Mouse (Mus musculus): ENCODE results near the gene Palm2. TPM values are rescaled to one million over a fixed set of nuclear protein-coding genes. Genes with fewer than 3 reads are reported as not detected.

The Palm2 gene
- total RNA-seq, 1 experiment from 2014 or later, result 36.0 TPM

DNA sequence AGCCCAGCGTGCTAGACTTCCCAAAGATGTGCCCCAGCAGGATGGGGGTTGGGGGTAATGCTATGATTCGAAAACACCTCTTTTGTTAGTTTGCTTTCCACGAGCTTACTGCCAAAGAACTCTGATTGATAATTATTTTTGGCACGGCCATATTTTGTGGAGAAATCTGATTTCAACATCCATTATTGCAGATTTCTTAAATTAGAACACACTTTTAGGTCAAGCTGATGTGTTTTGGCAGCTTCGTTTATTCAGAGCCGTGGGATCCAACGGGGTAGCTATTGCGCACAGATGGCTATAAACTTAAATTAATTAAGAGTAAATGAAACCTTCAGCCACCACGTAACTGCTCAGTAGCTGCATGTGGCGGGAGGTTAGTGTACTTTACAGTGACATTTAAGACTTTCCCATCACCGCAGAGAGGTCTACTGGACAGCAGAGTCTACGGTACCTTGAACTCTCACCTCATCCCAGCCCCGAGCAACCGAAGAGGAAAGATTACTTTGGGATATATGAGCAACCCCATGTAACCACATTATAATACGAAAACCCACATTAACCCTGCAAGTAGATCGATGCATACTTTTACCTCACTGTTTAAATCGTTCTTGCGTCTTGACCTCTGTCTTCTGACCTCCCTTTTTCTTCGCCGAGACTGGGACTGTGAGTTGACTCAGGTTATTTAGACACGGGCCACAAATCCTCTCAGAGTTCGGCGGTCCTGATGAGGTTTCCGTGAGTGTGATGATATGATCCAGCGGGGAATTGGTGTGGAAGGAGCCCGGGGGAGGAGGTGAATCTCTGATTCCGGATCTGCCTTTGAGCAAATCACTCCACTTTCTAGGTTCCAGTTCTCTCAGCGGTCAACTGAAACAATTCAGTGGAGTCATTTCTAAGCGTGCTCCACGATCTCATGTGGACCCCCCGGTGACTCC is 80.2 kb downstream of the Palm2 start:
- DNase-seq, result no peak

DNA sequence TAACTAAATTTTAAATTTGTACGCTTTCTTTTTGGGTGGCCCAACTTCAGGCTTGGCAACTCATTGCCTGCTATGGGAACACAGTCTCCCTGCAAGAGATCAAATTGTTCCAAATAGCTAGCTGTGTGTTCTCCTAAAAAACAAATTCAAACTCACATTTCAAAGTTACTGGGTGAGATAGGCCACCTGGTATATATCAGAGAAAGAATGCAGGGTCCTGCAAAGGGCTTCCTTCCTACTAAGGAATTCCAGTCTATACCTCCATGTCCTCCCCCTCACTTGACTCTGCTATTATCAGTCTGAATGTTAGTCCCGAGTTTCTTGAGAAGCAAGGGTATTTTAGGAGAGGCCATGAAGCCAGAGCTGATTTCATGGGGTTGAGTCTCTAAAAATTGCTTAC is 81.3 kb downstream of the Palm2 start:
- no peak for DNase-seq

DNA sequence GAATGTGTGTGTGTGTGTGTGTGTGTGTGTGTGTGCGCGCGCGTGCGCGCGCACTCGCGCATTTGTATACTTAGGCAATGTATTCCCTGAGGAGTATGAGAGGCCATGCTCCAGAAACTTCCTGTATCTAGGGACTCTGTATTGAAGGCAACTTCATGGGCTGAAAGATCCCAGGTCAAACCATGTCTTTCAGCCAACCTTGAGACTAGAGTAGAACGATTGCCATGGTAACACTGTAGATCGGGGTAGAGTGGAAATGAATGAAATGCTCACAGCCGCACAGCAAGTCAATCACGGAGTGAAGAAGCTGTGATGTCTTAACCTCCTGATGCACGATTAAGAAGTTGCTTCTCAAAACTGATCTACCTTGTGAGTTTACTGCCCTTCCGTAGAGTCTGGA is 89.4 kb downstream of the Palm2 start:
- DNase-seq, result no peak

DNA sequence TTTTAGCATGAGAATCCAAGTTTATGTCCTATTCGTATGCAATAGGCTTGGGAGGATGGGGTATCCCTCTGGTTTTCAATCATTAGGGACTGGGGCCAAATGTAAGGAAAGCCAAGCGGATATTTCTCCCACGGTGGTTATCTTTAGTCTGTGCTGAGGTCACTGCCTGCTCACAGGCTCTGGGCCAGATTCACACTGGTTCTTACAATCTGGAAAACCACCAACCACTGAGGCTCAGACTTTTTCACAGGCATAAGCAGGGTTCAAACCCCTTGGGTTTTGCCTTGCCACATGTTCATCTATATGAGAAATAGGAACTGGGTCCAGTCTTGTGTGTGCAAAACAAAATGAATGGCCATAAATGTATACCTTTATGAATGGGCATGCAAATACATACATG is 90.4 kb downstream of the Palm2 start:
- no peak for DNase-seq

DNA sequence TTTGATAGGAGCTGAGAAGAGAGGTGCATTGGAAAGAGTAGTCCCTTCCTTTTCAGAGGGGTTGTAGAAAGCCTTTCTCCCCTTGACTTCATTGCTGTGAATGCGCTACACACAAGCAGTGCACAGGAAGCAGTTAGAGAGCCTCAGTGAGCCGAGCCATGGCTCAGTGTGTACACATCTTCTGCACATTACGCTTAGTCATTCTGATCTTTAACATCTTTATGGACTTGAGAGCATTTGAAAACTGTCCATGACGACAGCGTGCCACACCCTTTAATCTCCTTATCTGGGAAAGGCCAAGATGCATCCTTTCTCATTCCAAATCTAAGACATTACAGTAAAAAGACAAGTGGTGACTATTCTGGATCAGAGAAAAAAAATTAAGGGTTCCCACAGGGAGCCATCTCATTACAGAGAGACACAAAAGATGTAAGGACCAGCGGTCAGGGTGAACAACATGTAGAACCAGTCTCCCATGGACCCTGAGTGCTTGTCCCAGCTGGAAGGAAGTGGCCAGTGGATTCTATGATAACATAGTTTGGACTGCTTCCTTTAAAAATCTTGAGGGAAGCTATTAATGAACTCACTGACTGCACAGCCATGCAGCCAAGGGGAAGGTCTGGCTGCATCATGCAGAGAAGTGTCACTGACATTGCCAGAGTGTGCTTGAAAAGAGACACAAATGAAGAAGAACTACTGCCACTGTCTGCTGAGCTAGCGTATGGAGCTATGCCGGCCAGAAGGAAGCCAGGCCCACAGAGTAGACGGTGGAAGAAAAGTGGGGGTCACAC is 91.4 kb downstream of the Palm2 start:
- no peak for DNase-seq

DNA sequence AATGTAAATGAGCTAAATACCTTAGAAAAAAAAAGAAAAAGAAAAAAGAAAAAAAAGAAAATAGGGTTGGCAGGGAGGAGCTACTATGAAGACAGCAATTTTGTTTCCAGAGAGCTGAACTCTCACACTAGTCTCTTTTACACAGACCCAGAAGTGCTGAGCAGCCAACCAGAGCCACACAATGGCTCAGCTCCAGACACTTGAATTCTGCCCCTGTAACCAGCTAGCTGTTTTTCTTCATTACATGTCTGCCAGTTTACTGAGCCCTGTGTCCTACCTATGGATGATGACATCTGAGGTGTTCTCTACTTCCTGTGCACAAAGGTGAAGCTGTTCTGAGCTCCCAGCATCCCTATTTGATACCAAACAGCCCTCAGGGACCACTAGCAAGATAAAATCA is 94.2 kb downstream of the Palm2 start:
- DNase-seq, result no peak

DNA sequence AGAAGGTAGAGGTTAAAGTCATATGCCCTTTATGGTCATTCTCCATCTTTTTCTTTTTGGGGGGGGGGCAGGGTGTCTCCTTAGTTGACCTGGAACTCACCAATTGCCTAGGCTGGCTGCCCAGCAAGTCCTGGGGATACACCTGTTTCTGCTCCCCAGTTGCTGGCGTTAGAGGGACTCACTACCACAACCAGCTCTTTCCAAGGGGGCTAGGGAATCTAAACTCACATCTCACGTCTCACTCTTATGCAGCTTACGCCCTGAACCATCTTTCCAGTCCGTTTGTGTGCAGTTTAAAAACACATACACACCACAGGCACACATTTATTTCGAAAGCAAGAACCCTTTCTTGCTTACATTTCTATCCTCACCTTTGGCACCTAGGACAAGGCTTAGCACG is 99.6 kb downstream of the Palm2 start:
- DNase-seq, result no peak

DNA sequence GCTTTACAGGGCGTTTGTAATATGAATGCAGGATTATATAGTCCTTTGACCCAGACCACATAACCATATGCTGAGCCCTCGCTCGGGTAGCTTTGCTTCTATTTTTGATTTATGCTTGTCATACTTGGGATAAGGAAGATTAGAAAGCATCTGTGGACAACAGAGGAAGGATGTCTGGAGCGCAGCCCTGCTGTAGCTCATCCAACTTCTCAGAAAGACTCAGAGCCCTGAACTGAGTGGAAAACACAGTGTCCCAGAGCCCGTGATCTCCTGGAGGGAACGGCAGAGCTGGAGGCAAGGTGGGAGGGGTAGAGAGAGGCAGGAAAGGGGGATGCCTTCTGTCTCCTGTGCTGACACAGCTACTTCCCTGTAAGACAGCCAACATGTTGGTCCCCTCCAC is 100.2 kb downstream of the Palm2 start:
- DNase-seq, result no peak

DNA sequence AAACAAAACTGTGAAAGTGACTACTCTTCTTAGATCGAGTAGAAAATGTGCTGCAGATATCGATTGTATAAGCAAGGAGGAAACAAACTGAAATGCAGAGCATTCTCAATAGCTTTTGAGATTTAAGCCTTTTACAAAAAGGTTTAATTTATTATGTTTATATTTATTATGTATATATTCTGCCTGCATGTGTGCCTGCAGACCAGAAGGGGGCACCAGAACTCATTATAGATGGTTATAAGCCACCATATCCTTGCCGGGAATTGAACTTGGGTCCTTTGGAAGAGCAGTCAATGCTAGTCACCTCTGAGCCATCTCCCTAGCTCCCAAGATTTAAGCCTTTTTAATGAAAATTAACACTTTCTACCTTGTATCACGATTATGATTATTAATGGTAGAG is 101.0 kb downstream of the Palm2 start:
- no peak for DNase-seq

DNA sequence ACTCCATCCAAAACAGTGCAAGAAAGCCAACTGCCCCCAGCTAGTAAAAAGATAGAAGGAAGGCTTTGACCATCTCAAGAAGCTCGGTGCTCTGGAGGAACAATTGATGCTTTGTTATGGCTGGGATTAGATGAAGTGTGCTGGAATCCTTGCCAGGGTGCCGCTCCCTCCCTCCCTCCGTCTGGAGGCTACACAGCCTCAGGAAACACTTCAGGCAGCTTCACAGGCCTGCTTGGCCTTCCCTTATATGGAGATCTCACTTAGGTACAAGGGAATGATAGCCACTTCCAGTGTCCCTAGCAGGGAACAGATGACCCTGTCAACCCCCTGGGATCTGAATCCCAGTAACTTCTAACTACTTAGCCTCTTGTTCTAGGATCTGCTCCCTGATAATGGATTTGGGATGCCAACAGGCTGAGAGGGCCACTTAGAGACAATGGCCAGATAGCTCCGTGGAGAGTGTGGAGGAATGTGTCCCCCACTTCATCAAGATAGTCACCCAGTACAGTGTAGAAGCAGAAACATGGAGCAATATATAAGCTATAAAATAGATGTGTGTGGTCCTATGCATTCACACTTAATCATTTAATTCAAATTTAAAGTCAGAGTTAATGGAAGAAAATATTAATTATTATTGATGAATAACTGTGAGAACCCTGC is 104.1 kb downstream of the Palm2 start:
- no peak for DNase-seq

DNA sequence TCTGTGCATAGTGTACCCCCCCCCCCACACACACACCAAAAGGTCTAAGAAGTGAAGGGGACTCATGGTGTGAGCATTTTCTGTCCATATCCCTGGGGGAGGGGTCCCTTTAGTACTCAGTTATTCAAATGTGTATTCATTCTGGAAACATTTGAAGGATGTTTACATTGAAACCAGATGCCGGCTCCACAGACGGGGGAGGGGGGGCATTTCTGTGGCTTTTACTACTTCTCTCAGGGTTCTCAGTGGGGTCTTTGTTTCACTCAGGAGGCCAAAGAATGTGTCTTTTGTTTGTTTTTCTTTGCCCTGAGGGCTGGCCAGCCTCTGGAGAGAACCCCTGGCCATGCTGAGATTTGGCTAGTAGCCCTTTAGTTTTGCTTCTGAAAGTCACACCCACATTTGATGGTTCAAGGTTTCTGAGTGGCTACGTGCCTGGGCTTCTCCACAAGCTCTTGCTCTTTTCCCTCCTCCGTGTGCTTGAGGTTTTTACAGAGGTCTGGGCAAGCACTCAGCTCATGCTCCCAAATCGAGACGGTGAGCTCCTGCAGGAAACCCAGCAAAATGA is 109.7 kb downstream of the Palm2 start:
- peak; percentile 12 for DNase-seq

DNA sequence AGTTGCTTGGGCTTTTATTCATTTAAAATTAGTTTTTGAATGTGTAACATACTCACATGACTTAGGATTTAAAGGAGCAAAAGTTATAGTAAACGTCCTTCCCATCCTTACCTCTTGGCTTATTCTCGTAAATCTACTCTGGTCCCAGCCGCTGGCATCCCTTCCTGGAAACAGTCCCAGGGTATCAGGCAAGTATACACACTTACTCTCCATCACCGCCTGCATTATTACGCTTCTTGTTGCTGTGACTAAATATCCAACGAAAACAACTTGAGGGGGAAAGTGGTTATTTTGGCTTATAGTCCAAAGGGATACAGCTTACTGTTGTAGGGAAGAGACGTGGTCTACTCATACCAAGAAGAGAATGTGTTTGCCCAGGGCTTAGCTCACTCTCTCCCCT is 113.7 kb downstream of the Palm2 start:
- no peak for DNase-seq

DNA sequence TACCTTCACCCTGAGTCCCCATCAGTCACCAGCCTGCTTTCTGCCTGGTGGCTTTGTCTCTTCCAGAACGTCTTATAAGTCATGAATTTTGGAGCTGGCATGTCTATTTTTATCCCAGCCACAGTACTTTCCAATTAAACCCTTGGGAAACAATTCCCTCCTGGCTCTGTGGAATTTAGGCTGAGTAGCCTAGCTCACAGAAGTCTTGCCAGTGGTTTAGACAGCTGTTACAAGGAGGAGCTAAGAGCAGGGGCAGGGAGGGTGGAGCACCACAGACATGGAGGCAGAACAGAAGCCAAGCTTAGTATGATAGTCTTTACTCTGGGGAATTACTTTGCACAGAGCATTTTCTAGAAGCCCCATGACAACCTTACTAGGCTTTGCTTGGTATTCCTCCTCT is 116.2 kb downstream of the Palm2 start:
- peak; percentile 27 for DNase-seq

DNA sequence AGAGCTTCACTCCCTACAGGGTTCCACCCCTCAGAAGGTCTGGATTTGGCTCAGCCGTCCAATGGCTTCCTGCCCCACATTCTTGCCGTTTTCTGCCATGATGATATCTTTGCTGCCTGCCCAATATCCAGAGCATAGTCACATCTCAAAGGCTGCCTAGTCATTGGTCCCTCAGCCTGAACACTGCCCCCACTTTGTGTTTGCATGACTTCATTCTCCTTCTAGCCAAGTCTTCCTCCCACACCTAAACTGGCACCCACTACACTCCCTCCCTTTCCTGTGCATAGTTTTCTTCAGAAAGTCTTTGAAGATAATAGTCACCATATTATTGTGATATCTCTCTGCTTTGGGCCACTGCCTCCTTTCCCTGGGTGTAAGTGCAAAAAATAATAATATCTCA is 123.1 kb downstream of the Palm2 start:
- no peak for DNase-seq

DNA sequence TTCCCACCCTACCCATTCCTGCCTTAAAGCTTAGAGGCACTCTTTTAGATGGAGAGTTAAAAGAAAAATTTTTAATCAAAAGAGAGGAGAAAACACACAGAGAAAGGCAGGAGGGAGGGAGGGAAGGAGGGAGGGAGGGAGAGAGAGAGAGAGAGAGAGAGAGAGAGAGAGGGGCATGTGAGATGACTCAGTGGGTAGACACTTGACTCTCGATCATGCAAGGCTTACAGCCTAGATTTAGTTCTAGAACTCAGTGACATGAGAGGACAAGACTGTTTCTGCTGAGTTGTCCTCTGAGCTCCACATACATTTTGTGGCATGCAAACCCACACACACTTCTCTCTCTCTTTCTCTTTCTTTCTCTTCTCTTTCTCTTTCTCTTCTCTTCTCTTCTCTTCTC is 125.4 kb downstream of the Palm2 start:
- DNase-seq, result no peak

DNA sequence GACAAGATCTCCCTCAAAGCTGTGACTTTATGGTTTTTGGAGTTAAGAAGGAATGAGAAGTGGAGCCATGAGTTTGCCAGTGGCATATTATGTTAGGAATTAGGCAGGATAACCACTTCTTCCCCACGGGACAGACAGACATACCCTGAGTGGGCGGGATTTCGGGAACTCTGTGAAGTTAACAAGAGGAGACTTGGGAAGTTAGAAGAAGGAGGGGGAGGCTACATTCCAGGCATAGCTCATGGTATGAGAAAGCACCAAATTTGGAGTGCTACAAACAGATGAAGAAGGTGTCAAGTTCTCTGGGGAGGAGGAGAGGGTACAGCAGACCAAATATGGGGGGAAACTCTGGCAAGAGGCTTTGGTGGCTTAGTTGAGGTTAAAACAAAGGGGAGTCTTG is 126.0 kb downstream of the Palm2 start:
- DNase-seq, result no peak

DNA sequence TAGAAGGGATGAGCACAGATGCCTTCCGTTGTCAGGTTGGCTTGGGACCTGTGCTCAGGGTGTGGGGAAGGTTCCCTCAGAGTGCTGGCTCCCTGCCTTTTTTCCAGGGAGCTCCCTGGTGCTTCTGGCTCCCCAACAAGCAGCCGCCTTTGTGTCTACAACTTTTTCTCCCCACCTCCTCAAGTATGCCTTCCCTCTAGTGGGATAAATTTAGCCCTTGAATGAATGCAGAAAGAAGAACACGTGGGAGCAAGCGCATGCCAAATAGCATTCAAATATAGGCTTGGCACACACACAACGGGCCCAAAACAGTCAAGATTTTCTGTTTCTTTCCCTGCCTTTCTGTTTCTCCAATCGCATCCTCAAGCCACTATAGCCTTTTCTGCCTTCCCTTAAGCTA is 127.0 kb downstream of the Palm2 start:
- DNase-seq, result no peak

DNA sequence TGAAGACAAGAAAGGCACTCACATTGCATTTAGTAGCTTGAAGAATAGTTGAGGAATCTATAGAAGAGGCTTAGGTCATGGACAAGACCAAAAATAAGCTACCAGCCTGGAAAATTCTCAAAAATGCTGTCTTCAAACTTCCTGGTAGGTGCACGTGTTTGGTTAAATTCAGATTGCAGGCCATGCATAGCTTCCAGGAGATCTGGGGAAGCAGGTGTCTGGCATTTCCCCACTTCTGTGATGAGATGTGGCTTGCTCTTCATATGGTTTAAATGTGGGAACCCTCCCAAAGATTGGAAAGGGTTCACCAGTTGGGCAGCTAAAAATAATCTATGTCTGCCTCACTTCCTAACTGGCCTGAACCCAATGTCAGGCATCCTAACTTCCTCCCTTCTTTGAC is 131.2 kb downstream of the Palm2 start:
- no peak for DNase-seq

DNA sequence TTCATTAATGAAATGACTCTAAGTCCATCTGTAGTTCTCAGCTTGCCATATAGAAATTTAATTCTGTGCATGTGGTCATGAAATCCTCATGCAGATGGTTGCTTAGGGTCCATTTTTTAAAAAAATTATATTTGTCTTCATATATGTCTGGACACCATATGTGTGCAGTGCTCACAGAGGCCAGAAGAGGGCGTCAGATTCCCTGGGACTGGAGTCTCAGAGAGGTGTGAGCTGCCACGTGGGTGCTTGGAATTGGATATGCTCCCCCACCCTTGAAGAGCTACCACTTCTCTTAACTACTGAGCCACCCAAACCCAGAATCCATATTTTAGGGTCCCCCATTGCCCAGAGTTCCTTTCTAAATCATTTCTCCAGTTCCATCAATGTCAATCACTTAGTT is 131.8 kb downstream of the Palm2 start:
- DNase-seq, result no peak

DNA sequence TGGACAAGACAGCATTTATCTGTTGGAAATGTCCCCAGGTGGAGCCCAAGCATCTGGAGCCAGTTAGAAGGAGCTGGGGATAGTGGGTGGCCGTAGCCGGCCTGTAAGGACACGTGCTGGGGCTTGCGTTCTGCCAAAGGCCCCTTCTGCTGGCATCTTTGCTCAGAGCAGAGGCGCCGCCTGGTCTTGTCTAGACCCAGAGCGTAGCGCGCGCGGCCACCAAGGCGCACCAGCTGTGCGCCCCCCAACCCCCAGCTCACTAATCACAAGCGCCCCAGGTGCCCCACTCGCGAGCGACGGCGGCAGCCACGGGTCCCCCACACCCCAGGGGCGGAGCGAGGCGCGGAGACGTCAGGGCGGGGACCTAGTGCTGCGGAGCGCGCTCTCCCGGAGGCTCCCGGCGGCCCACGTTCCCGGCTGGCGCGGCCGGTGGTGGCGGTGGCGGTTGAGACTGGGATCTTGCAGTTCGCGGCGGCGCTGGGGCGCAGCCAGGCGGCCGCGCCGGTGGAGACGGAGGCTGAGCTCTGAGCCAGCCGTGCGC is 133.7 kb downstream of the Palm2 start, which contains the start of gene Pakap:
Pakap (plus strand) TSS at position 514 of the 541 bp plus-strand sequence.
- peak; percentile 88 for DNase-seq

DNA sequence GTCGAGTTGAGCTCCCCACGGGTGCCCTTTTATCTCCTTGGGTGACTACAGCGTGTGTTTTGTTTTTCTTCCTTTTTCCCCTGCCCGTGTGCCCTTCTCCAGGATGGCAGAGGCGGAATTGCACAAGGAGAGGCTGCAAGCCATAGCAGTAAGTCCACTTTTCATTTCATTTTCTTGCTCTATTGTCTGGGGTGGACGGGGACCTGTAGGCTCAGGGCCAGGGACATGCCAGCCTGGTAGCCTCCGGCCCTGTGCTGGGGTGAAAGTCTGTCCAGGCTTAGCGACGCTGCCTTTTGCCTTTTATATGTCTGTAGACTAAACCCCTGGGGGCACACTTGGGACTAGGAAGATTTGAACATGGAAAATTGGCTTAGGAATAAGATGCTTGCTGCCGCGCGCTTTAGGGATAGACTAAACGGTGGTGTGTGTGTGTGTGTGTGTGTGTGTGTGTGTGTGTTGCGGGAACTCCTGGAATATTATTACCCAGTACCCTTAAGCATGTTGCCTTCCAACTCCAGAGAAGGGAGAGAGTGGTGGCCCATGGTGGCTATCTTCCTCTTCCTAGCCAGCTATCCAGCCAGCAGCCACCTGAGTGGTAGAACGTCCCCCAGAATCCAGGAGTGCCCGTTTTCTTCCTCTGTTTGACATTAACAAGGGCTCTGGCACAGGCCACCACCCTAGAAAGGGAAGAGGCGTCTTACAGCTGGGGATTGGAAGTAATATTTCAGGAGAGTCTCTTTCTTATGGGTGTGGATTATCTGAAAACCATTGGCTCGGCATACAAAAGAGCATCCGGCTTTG is 134.4 kb downstream of the Palm2 start:
- peak; percentile 51 for DNase-seq

DNA sequence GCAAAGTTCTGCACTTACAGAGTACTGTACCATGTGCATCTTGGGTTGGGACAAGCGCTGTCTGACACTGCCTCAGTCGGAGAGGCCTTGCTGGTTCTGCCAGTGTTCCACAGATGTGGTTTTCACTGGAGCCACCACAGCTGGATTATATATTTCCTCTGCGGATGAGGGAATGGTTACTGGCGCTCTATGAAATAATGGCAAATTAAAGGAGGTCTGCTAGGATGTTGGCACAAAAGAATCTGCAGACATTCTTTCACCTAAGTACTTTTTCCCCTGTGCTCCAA is 135.0 kb downstream of the Palm2 start:
- DNase-seq, result no peak
